Mouse (Mus musculus) mammary gland, adult 2 months (tissue): ENCODE data around the gene Vmn1r226. TPM values are rescaled to one million over a fixed set of nuclear protein-coding genes. Genes with fewer than 3 reads are reported as not detected.

Experiments used
- polyA plus RNA-seq: library from polyadenylated mRNA; depleted of rRNA; stranded (reverse); fragments of >200 nt; gene quantifications from 2 replicates; pipeline ENCODE4 v1.2.3, GENCODE M21; 2012; ENCODE audit warnings: low replicate concordance; rRNA removed

The Vmn1r226 gene
- not detected in 2 replicates for polyA plus RNA-seq

GRCm38 (mm10) chr17:20682543-20682942, at the start of gene Vmn1r226:
Vmn1r226 (plus strand) TSS chr17:20682843.

GRCm38 (mm10) chr17:20729543-20729942, 46.9 kb downstream of the Vmn1r226 start, which contains the start of gene Vmn1r227:
Vmn1r227 (plus strand) TSS chr17:20729843.

Other genes starting within 250 kb of the Vmn1r226 start
- not detected in 2 replicates for gene Vmn2r108, start 201.5 kb upstream of the Vmn1r226 start, polyA plus RNA-seq
- gene Vmn1r225, start 184.7 kb upstream of the Vmn1r226 start, polyA plus RNA-seq = not detected in 2 replicates
- not detected in 2 replicates for gene Vmn2r109, start 118.1 kb upstream of the Vmn1r226 start, polyA plus RNA-seq
- gene Vmn2r110, start 86.4 kb upstream of the Vmn1r226 start, polyA plus RNA-seq = not detected in 2 replicates
- not detected in 2 replicates for gene Fpr-rs3, start 58.0 kb upstream of the Vmn1r226 start, polyA plus RNA-seq
- not detected in 2 replicates for gene Vmn1r227, start 47.0 kb downstream of the Vmn1r226 start, polyA plus RNA-seq
- not detected in 2 replicates for gene Vmn1r228, start 103.3 kb downstream of the Vmn1r226 start, polyA plus RNA-seq
- not detected in 2 replicates for gene Vmn1r229, start 128.7 kb downstream of the Vmn1r226 start, polyA plus RNA-seq
- not detected in 2 replicates for gene Vmn1r230, start 157.6 kb downstream of the Vmn1r226 start, polyA plus RNA-seq
- not detected in 2 replicates for gene Vmn1r231, start 222.2 kb downstream of the Vmn1r226 start, polyA plus RNA-seq
- gene Vmn1r232, start 236.9 kb downstream of the Vmn1r226 start, polyA plus RNA-seq = not detected in 2 replicates